Mouse (Mus musculus): ENCODE data around the gene Cd247. TPM values are rescaled to one million over a fixed set of nuclear protein-coding genes. Genes with fewer than 3 reads are reported as not detected.

Gene Cd247
- polyA plus RNA-seq, 1 experiment from 2014 or later: 0.88 TPM

GRCm38 (mm10) chr1:165849458-165850445 is 61.3 kb downstream of the Cd247 start:
- Histone ChIP-seq H3K27ac (ENCODE audit: low read depth, low read length) (no peak overlapping the region), H3K9me3 (ENCODE audit: control insufficient read depth, low read length) (no peaks in the 10 kb centered on the region), H3K4me3 (ENCODE audit: low read length) (no peak overlapping the region), H3K36me3 (ENCODE audit: control insufficient read depth, insufficient read depth, low read length) (no peaks in the 10 kb centered on the region), H3K9ac (ENCODE audit: low read depth, low read length) (no peak overlapping the region), H3K4me1 (ENCODE audit: control insufficient read depth, insufficient read depth, low read length) (peaks cover 20% of the 10 kb centered on the region), H3K27me3 (ENCODE audit: control insufficient read depth, insufficient read depth, low read length) (peaks cover 5% of the 10 kb centered on the region), H3K4me2 (replicated peaks; ENCODE audit: low read depth, low read length) (no peak overlapping the region)
- 73% methylated on average over 17 of the region's 17 CpGs for WGBS
- ATAC-seq (ENCODE audit: low FRiP score, low TSS enrichment): no peak

- no peak overlapping the region for H3K4me2 ChIP-seq (replicated peaks; ENCODE audit: low read depth, low read length)
- no peaks in the 10 kb centered on the region for H3K36me3 ChIP-seq (ENCODE audit: control insufficient read depth, insufficient read depth, low read length)
- H3K27me3 ChIP-seq (ENCODE audit: control insufficient read depth, insufficient read depth, low read length): no peaks in the 10 kb centered on the region
- ATAC-seq (ENCODE audit: low FRiP score, low TSS enrichment): no peak; the same call in 1 of the 2 replicates
- 38% methylated on average over 5 of the region's 5 CpGs for WGBS
- H3K9me3 ChIP-seq (ENCODE audit: control insufficient read depth, low read length): no peaks in the 10 kb centered on the region
- no peak overlapping the region for H3K9ac ChIP-seq (ENCODE audit: low read depth, low read length)
- no peak overlapping the region for H3K27ac ChIP-seq (ENCODE audit: low read depth, low read length)
- H3K4me1 ChIP-seq (ENCODE audit: control insufficient read depth, insufficient read depth, low read length): peaks cover 7% of the 10 kb centered on the region; the same call in 1 of the 2 replicates
- H3K4me3 ChIP-seq (ENCODE audit: low read length): no peak overlapping the region
Observed at GRCm38 (mm10) chr1:165852131-165852530, 63.6 kb downstream of the Cd247 start.

- WGBS: 47% methylated on average over 4 of the region's 4 CpGs
- no peak for ATAC-seq (ENCODE audit: low FRiP score, low TSS enrichment)
Observed at GRCm38 (mm10) chr1:165853131-165853721, 64.7 kb downstream of the Cd247 start.

GRCm38 (mm10) chr1:165853729-165854420 is 65.4 kb downstream of the Cd247 start:
- 63% methylated on average over 10 of the region's 10 CpGs for WGBS
- Histone ChIP-seq H3K27me3 (ENCODE audit: control insufficient read depth, insufficient read depth, low read length) (no peaks in the 10 kb centered on the region), H3K4me2 (replicated peaks; ENCODE audit: low read depth, low read length) (no peak overlapping the region), H3K4me1 (ENCODE audit: control insufficient read depth, insufficient read depth, low read length) (peaks cover 7% of the 10 kb centered on the region; the same call in 1 of the 2 replicates), H3K9me3 (ENCODE audit: control insufficient read depth, low read length) (no peaks in the 10 kb centered on the region), H3K4me3 (ENCODE audit: low read length) (no peak overlapping the region), H3K36me3 (ENCODE audit: control insufficient read depth, insufficient read depth, low read length) (no peaks in the 10 kb centered on the region), H3K9ac (ENCODE audit: low read depth, low read length) (no peak overlapping the region), H3K27ac (ENCODE audit: low read depth, low read length) (no peak overlapping the region)
- no peak for ATAC-seq (ENCODE audit: low FRiP score, low TSS enrichment)

More at GRCm38 (mm10) chr1:165853131-165853721, 64.7 kb downstream of the Cd247 start:
- H3K36me3 ChIP-seq (ENCODE audit: control insufficient read depth, insufficient read depth, low read length): no peaks in the 10 kb centered on the region
- no peak overlapping the region for H3K27ac ChIP-seq (ENCODE audit: low read depth, low read length)
- no peaks in the 10 kb centered on the region for H3K9me3 ChIP-seq (ENCODE audit: control insufficient read depth, low read length)
- H3K4me3 ChIP-seq (ENCODE audit: low read length): no peak overlapping the region
- H3K4me1 ChIP-seq (ENCODE audit: control insufficient read depth, insufficient read depth, low read length): peaks cover 7% of the 10 kb centered on the region; the same call in 1 of the 2 replicates
- no peak overlapping the region for H3K9ac ChIP-seq (ENCODE audit: low read depth, low read length)
- no peaks in the 10 kb centered on the region for H3K27me3 ChIP-seq (ENCODE audit: control insufficient read depth, insufficient read depth, low read length)
- no peak overlapping the region for H3K4me2 ChIP-seq (replicated peaks; ENCODE audit: low read depth, low read length)

DNA sequence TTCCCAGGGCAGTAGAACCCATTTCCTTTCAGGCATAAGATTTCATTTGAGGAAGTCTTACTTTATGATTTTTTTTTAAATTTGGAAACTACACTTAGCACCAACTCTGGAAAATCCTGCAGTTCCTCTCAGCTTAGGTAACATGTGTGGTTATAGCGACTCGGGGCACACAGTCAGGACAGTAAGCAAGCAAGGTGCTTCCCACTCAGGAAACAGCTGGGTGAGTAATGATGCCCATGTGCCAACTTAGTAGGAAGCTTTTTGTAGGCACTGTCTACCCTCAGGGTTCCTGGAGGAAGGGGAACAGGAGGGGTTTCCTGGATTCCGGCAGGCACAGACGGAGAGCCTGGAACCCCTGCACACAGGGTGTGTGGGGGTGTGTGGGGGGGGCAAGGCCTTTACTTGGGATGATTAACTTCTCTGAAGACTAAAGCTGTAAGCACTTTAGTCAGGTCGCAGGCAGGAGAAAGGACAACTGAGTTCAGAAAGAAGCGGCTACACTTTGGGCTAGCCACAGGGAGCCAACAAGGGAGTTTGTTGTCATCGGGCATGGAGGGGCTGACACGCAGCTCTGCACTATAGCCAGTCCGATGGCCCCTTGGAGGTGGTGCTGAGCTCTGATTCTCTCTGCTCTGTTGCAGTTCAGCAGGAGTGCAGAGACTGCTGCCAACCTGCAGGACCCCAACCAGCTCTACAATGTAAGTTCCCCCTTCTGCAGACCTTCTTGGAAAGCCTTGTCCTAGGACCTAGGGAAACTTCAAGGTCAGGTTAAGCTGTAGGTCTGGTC is 67.5 kb downstream of the Cd247 start:
- H3K4me2 ChIP-seq (replicated peaks; ENCODE audit: low read depth, low read length): no peak overlapping the region
- ATAC-seq (ENCODE audit: low FRiP score, low TSS enrichment): no peak
- no peak overlapping the region for H3K4me3 ChIP-seq (ENCODE audit: low read length)
- H3K27ac ChIP-seq (ENCODE audit: low read depth, low read length): no peak overlapping the region
- no peaks in the 10 kb centered on the region for H3K36me3 ChIP-seq (ENCODE audit: control insufficient read depth, insufficient read depth, low read length)
- H3K9ac ChIP-seq (ENCODE audit: low read depth, low read length): no peak overlapping the region
- 0 out of 2 replicates have a peak, but pooled peaks cover 7% of the 10 kb centered on the region for H3K4me1 ChIP-seq (ENCODE audit: control insufficient read depth, insufficient read depth, low read length)
- WGBS: 70% methylated on average over 9 of the region's 9 CpGs
- H3K9me3 ChIP-seq (ENCODE audit: control insufficient read depth, low read length): no peaks in the 10 kb centered on the region
- H3K27me3 ChIP-seq (ENCODE audit: control insufficient read depth, insufficient read depth, low read length): no peaks in the 10 kb centered on the region

- WGBS: 93% methylated on average over 11 of the region's 11 CpGs
Observed at GRCm38 (mm10) chr1:165857279-165857678, 68.8 kb downstream of the Cd247 start.

GRCm38 (mm10) chr1:165858356-165858755 is 69.9 kb downstream of the Cd247 start:
- Histone ChIP-seq H3K36me3 (ENCODE audit: control insufficient read depth, insufficient read depth, low read length) (no peaks in the 10 kb centered on the region), H3K27me3 (ENCODE audit: control insufficient read depth, insufficient read depth, low read length) (no peaks in the 10 kb centered on the region), H3K27ac (ENCODE audit: low read depth, low read length) (no peak overlapping the region), H3K9ac (ENCODE audit: low read depth, low read length) (no peak overlapping the region), H3K4me1 (ENCODE audit: control insufficient read depth, insufficient read depth, low read length) (0 out of 2 replicates have a peak, but pooled peaks cover 2% of the 10 kb centered on the region), H3K9me3 (ENCODE audit: control insufficient read depth, low read length) (no peaks in the 10 kb centered on the region), H3K4me3 (ENCODE audit: low read length) (no peak overlapping the region), H3K4me2 (replicated peaks; ENCODE audit: low read depth, low read length) (no peak overlapping the region)
- ATAC-seq (ENCODE audit: low FRiP score, low TSS enrichment): 0 out of 2 replicates have a peak, but pooled peaks have one; percentile 44
- WGBS: 85% methylated on average over 5 of the region's 5 CpGs

More at GRCm38 (mm10) chr1:165857279-165857678, 68.8 kb downstream of the Cd247 start:
- H3K27ac ChIP-seq (ENCODE audit: low read depth, low read length): no peak overlapping the region
- no peak overlapping the region for H3K4me3 ChIP-seq (ENCODE audit: low read length)
- 0 out of 2 replicates have a peak, but pooled peaks cover 7% of the 10 kb centered on the region for H3K4me1 ChIP-seq (ENCODE audit: control insufficient read depth, insufficient read depth, low read length)
- no peak for ATAC-seq (ENCODE audit: low FRiP score, low TSS enrichment)
- H3K9ac ChIP-seq (ENCODE audit: low read depth, low read length): no peak overlapping the region
- no peaks in the 10 kb centered on the region for H3K9me3 ChIP-seq (ENCODE audit: control insufficient read depth, low read length)
- H3K27me3 ChIP-seq (ENCODE audit: control insufficient read depth, insufficient read depth, low read length): no peaks in the 10 kb centered on the region
- H3K36me3 ChIP-seq (ENCODE audit: control insufficient read depth, insufficient read depth, low read length): no peaks in the 10 kb centered on the region
- no peak overlapping the region for H3K4me2 ChIP-seq (replicated peaks; ENCODE audit: low read depth, low read length)
